Mouse (Mus musculus) layer of hippocampus, adult 11-12 months (tissue): ENCODE results near the gene Tiam1.

Experiments
- DNase-seq: peaks from one replicate; pipeline ENCODE4 v3.0.0; 2022; ENCODE audit warnings: low spot score

Tiam1 gene

GRCm38 (mm10) chr16:90143416-90143759 lies 181 bp downstream of the Tiam1 start:
- no peak for DNase-seq

GRCm38 (mm10) chr16:90142574-90143415 lies 774 bp downstream of the Tiam1 start:
- peak; percentile 61 for DNase-seq

GRCm38 (mm10) chr16:90142247-90142573 lies 1.4 kb downstream of the Tiam1 start:
- DNase-seq: peak; percentile 29

GRCm38 (mm10) chr16:90141556-90141955 lies 2.0 kb downstream of the Tiam1 start:
- DNase-seq: no peak

DNA sequence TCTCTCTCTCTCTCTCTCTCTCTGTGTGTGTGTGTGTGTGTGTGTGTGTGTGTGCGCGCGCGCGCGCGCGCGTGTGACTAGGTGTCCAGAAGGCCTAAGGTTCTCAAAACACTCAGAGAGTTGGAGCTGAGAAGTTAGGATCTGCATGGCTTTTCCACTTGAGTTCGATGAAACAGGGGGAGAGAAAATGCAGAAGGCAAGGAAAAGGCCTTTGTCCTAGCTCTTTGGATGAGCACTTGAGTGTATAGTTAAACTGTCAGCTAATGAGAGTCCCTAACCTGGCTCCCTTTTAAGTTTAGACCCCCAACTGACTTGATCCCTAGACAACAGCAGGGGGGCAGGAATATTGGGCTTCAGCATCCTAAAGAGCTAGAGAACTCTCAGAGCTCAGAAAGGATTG lies 3.0 kb downstream of the Tiam1 start:
- no peak for DNase-seq

DNA sequence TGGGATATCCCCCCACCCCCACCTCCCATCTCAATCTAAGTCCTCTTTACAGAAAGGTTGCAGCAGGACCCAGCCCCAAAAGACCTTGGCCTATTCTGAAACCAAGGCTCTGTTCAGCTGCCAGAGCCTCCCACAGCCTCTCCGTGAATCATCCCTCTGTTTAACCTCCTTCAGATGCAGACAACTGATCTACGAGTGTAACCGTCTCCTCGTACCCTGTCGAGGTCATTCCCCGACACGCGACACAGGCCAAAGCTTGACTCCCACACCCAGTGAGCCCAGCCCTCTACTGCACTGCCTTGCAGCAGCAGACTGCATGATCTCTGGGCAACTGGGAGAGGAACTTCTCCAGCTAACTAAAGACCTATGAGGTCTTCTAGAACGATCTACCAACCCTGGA lies 3.9 kb downstream of the Tiam1 start:
- DNase-seq: no peak

GRCm38 (mm10) chr16:90138151-90138550 lies 5.4 kb downstream of the Tiam1 start:
- no peak for DNase-seq

- DNase-seq: no peak
Observed at GRCm38 (mm10) chr16:90137175-90137574, 6.4 kb downstream of the Tiam1 start.

GRCm38 (mm10) chr16:90135580-90135979 lies 8.0 kb downstream of the Tiam1 start:
- DNase-seq: no peak

- no peak for DNase-seq
Observed at GRCm38 (mm10) chr16:90134351-90134750, 9.2 kb downstream of the Tiam1 start.

DNA sequence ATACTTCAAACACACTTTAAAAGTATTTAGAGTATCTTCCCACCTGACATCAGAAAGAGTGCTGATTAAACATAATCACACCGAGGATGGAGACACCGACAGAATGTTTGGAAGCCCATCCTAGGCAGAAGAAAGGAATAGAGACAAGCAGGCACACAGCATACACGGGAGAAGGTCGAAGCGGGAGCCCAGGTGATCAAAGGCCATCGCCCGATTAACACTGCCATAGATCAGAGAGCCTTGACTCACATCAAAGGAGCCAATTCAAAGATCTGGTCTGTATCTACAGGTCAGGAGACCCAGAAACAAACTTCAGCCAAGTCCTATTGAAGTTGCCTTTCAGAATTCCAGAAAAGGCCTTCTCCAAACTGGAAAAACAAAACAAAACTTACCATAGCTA lies 10.8 kb downstream of the Tiam1 start:
- no peak for DNase-seq

DNA sequence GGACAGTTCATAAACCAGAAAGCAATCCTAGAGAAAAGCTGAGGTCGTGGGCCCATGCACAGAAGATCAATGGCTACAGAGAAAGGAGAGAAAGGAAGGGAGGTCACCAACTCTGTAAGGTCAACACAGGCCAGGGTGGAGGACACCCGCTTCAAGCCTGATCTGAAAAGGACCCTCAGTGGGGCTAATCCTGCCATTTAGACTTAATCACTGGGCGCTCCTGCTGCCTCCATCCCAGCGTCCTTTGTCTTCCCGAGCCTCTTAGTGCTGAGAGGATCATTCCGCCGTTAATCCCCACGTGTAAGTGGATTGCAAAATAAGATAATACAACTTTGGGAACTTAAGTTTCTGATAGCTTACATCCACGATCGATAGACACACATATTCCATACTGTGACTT lies 11.2 kb downstream of the Tiam1 start:
- DNase-seq: no peak

DNA sequence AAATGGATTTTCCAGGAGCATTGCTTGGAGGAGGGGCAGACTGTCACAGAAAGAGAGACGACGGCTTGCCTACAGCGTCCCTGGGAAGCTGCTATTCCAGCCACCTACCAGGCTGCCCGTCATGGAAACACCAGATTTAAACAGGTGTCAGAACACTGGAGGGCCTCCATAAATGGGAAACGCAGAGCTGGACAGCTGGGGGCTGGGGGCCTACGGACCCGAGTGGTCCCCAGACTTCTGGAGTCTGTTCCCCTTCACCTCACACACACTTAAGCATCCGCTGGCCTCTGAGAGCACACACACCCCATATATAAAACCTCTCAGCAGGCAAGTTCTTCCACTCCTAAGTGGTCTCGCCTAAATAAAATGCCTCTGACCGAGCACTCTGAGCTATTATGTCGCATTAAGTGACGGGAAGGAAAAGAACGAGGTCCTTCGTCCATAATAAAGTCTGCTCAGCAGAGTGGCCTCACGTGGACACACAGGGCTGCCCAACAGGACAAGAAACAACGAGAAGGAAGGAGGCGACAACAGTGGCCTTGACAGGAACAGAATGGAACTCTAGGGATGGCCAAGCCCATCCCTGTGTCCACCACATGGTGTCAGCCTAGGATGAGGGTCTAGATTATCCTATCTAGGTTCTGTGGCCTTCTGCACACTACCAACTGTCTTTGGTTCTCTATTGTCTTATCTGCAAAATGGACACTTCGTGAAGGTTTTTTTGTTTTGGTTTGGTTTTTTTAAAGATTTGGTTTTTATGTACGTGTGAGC lies 14.6 kb downstream of the Tiam1 start:
- DNase-seq: no peak

DNA sequence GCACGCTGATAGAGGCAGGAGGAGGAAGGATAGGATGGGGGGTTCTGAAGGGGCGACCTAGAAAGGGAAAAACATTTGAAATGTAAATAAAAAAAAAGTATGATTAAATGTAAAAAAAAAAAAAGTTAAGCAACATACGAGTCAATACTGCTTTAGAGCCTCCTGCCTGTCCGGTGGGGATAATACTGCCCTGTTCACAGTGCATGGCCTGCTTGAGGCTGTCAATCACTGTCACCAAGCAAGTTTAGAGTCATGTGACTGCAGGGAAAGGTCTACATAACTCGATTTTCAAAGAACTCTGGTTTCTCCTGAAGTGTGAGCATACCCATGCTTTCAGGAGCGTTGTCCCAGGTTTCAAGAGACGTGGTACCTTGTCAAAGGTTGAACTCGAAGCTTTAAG lies 15.2 kb downstream of the Tiam1 start:
- no peak for DNase-seq

DNA sequence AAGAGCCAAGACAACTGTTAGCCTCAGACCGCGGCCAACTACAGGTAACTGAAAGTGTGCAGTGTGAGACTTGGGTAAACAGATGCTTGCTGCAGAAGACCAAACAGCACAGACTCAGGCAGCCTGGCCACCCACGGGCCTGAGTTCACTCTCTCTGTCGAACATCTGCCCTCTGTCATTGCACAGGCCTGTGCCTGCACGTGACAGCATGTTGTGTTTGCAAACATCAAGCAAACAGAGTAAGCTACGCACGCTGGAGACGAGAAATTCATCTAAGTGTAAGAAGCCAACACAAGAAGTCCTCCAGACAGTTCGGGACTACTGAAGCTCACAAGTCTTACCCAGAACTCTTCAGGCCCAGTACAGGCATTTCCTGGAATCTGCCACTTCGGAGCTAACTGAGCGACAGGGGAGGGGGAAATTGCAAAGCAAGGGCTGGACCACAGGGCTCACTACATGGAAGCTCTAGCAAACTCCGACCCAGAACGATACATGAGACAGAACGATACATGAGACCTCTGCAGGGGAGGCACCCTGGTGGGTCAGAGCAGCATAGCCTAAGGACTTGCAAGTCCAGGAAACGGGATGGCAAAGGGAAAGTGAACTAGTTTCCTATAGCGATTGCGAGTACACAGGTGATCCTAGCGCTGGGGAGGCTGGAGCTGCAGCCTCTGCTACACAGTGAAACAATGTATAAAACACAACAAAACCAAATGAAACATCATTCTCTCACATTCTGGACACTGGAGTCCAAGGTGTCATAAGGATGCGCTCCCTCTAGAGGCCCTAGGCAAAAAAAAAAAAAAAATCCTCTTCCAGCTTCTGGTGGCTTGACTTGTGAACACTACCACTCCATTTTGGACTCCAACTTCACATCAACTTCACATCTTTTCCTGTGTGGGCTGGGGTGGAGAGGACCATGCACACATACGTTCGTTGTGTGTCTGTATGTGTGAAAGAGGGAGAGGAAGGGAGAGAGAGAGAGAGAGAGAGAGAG lies 18.0 kb downstream of the Tiam1 start:
- no peak for DNase-seq

- DNase-seq: no peak
Observed at GRCm38 (mm10) chr16:90123091-90123490, 20.5 kb downstream of the Tiam1 start.

GRCm38 (mm10) chr16:90122439-90122838 lies 21.1 kb downstream of the Tiam1 start:
- DNase-seq: no peak

DNA sequence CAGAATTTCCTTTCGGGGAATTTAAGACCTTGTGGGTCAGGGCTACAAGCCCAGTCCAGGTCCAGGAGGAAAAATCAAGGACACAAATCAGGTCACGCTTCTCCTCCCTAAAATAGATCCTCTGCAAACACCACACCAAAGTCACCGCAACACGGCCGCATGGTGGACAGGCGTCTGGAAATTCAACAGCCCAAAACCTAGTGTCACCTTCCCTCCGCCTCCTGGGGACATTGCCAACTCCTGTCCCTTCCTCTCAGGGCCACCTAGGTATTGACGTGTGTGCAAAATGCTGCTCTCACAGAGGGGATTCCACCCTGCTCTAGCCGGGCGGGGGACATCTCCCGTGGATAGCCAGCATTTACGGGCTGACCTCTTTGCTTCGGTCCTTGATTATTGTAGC lies 21.8 kb downstream of the Tiam1 start:
- no peak for DNase-seq

DNA sequence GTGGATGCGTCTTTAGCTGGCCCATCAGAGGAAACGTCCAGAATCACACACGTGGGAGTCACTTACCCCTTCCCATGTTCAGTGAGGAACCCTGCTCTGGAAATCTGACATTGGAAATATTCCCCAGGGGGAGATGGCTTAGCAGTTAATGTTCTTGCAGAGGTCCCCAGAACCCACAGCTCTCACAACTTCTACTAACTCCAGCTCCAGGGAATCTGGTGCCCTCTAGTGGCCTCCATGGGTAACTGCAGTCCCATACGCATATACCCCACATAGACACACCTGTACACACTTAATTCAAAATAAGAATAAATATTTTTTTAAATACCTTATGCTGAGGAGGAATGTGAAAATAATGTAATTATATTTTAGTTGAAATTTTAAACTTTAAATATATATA lies 23.6 kb downstream of the Tiam1 start:
- DNase-seq: no peak

GRCm38 (mm10) chr16:90116637-90117182 lies 26.9 kb downstream of the Tiam1 start:
- no peak for DNase-seq

DNA sequence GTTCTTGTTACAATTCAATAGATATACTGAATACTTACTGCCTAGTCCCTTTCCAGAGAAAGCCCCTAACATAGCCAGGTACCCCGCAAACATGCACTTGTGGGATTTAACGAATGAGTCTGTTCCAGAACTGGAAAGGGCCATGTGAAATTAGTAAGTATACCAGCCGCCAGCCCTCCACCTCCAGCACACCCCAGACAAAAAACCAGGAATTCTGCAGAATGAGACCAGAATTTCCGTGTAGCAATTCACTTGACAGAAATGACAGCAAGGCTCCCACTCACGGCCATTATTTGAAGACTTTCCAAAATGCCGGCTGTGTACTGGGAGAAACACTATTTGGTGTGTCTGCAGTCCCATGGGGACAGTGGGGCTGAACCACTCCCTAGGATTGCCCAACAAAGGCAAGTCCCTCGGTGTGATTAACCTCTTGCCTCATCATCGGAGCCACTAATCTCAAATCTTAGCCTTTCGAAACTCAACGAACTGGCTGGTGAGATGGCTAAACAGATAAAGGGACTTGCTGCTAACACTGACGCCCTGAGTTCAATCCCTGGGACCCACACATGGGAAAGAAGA lies 30.9 kb downstream of the Tiam1 start:
- DNase-seq: peak; percentile 33

DNA sequence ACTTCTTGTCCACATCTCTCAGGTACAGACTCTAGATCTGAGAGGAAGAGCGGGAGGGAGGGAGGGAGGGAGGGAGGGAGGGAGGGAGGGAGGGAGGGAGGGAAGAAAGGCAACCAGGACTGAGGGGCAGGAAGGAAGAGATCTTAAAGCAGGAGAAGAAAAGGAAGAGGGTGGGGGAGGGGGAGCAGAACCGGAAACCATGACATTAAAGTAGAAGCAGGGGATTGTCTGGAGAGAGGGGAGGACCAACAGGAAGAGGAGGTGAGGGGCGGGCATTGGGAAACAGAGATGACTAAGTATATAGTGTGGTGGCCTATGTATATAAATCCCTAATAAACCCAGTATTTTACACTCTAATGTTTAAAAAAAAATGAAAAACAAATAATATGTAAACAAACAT lies 34.1 kb downstream of the Tiam1 start:
- no peak for DNase-seq
